Mouse (Mus musculus): ENCODE measurements around the gene Bco1.

The Bco1 gene

DNA sequence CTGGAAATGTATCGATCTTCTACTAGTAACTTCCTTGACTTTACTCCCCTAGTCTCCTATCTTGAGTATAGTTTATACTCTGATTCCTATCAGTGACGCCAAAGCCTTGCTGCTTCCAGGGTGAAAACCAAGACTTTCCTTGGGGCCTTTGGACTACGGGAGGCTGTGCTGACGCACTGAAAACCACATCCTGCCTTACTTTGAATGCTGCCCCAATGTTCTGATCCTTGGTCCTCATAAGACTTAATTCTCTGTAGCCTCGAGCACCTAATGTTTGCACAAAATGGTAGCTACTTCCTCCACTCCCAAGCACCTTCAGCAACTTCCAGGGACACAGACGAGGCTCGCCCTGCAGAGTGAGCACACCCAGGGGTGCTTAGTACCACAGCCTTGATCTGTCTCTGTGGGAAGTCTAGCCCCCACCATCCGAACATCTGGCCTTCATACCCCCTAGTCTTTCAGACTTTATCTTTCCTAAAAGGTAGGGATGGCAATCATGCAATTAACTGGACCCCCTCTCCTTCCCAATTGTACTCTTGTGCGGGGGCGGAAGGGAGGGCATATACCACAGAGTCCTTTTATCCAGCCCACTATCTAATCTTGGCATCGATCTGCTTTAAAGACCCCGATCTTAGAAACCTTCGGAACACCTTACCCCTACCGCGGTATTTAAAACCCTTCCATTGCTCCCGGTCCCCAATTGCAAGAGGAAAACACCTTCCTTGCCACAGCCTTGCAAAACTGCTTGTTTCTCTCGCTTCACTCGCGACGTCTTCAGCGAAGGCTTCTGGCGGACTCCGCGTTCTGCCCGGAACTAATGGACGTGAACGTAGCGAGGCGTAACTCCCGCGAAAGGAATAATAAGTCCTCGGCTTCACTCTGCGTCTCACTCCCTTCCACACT is 61.5 kb downstream of the Bco1 start:
- DNase-seq = no peak

DNA sequence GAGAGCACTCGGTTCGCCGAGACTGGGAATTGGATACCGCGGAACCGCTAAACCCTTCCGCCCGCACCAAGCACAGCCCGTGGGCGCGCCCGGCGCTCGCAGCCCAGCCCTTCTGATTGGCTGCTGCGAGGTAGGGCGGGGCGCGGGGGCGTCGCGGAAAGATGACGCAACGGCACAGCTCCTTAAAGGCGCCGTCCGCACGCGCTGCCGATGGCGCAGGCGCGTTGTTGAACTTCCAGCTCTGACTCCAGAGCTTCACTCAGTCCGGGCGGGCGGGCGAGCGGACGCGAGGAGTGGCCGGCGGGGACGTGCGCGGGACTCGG is 62.1 kb downstream of the Bco1 start:
- DNase-seq = peak; percentile 97

DNA sequence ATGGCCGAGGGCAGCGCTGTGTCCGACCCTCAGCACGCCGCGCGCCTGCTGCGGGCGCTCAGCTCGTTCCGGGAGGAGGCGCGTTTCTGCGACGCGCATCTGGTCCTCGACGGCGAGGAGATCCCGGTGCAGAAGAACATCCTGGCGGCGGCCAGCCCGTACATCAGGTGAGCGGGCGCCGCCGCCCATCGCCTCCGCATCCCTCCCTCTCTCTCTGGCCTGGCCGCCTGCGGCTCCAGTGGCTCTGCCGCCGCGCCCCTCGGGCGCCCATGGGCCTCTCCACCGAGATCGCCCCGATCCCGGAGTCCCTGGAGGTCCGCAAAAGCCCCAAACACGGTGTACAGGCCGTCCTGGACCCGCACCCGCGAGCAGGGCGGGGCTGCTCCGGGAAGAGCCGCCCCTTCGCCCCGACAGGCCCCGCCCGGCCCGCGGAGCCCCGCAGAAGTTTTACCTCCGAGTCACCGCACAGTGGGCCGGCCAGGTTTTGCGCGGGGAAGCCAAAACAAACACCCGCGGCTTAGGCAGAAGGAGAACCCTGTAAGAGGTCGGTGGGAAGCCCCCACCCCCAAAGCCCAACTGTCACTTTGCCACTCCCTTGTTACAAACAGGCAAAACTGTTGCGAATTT is 62.6 kb downstream of the Bco1 start, which contains the start of gene Gan:
Gene Gan, plus strand, starts transcription at position 1 of the 627 bp plus-strand sequence.
- DNase-seq = peak; percentile 16

DNA sequence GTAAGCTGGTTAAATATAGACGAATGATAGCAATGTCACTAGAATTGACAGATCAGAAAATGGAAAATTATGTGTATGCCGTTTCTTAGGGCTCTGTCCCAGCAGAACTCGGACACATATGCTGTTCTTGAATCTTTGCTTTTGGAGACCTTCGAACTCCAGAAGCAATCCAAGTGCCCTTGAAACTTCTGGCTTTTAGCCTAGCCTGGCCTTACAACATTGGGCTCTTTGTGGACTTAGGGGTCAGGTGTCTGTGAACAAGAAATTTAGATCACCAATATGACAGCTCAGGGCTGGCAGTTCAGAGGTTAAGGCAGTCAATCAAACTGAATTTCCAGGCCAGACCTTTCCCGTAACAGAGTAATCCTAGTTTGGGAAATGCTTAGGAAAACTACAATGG is 63.4 kb downstream of the Bco1 start:
- no peak for DNase-seq

DNA sequence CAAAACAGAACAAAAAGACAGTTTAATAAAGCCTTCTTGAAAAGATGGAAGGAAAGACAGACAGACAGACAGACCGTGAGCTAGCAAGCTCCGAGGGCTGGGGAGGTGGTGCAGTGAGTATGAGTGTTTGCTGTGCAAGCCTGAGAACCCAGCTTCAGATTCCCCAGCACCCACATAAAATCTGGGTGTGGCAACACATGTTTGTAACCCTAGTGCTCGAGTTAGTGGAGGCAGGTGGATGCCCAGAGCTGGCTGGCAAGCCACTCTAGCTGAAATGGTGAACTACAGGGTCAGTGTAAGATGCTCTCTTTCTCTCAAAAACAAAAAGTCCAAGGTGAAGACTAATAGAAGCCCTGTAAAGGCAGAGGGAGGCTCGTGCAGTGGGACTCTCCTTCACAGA is 69.3 kb downstream of the Bco1 start:
- no peak for DNase-seq

DNA sequence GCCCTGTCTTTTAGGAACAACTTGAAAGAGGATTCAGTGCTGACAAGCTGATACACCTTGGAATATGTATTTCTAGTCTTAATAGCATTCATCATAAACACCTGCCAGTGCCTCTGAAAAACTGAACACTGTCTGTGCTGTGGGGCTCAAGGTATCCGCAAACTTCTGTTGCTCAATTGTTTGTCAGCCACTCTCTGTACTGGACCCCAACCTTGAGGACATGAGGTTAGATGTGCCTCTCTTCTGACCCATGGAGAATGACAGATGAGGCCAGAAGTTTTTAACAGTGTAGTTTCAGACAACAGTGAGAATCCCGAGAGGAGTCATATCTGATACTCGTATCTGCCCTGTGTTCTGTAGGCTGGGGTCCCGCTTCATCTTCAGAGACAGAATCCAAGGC is 69.9 kb downstream of the Bco1 start:
- no peak for DNase-seq

DNA sequence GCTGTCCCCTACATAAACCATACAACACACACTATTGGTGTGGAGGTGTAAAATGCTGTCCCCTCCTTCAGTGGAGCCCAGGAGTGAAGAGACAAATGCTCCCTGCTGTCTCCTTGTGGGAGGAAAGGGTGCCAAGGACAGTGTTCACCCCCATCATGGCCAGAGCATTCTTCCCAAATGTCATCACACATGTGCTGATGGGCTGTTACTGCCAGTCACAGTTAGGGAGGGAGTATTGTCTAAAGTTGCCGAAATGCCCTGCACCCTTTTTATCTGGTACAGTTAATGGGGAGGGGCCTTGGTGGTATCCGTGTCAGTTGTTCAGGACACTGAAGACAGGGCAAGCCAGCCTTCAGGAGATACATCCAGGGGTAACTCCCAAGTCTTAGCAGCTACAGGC is 70.9 kb downstream of the Bco1 start:
- no peak for DNase-seq

DNA sequence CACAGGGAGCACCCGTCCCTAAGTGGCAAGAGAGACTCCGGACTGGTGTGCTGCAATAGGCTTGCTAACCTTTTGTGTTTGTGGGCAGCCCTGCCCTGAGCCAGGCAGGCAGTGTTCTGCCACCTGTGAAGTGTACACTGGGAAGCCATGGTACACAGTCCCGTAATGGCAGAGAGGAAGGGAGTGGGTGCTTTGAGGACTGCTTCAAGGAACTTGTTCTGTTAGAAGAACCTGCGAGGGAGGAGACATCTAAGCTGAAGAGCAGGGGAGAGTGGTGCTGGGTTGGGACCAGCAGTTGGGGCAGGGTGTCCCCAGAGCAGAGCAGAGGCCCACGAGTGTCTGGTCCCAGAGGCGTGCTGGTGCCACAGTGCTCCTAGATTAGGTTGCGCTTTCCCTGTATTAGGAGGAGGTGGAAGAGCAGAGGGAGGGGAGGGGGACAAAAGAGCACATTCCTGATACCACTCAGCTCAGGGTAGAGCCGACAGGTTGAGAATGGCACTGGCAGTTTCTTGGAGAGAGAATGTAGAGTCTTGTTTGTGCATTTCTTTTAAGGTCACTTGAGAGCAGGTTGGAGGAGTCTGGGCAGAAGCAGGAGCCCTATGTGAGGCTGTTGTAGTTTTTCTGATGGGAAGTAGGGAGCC is 71.7 kb downstream of the Bco1 start:
- DNase-seq = no peak

DNA sequence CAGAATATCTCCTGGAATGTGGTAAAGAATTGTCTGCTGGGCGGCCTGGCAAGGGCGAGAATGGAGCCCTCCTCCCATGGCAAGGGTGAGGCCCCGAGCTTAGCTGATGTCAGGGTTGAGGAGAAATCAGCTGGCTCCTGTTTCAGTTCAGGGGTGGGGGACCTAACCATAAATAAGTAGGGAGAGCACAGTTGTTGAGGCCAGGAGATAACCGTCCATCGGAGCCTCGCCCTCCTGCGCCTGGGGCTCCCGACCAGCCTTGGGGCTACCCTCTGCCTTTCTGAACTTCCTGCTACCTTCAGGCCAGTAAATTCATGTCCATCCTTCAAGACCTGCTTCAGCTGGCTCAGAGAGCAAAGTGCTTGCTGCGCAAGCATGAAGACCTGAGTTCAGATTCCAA is 72.7 kb downstream of the Bco1 start:
- DNase-seq = no peak

DNA sequence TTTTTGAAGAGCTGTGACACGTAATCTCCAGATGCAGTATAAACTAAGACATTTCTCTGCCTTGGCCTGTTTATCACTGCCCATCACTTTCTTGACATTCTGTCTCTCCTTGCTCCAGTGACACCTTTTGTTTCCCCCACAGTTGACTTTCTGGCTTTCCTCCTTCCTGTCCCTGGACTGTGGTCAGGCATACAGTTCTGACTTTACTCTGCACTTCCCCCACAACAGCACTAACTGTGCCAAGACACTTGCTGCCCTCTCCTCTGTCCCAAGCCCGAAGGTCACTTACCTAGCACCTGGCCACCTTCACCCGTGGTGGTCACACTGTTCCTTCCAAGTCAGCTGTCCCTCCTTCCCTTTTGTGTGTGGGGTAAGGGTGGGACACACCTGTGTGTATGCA is 76.2 kb downstream of the Bco1 start:
- DNase-seq = no peak

DNA sequence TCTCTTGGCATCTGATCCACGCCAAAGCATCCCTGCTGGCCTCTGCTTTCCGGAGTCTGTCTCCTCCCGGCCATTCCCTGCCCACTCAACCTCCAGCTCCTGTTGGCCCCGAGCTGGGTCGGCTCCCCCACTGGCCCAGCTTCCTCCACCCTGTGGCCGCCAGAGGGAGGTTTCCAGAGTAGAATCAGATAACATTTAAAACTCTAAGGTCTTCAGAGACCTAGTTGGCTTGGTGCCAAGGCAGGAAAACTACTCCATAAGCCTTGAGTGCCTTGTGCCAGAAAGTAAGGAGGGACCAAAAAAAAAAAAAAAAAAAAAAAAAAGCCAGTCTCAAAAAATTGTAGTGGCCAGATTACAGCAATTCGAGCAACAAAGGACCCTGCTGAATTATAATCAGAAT is 77.2 kb downstream of the Bco1 start:
- no peak for DNase-seq

DNA sequence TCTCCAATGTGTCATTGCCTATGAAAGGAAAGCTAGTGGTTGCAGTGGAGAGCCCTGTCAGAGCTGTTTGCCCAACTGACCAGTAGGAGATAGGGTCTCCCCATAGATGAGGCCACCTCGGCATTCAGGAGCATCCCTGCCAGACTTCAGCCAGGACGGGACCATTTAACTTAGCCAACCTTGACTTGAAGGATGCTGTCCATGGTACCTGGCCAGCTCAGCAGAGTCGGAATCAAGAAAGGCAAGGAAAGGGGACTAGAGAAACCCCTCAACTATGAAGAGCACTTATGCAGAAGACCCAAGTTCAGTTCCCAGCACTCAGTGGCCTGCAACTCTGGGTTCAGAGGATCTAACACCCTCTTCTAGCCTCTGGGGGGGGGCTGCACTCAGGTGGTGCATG is 78.0 kb downstream of the Bco1 start:
- DNase-seq = no peak

DNA sequence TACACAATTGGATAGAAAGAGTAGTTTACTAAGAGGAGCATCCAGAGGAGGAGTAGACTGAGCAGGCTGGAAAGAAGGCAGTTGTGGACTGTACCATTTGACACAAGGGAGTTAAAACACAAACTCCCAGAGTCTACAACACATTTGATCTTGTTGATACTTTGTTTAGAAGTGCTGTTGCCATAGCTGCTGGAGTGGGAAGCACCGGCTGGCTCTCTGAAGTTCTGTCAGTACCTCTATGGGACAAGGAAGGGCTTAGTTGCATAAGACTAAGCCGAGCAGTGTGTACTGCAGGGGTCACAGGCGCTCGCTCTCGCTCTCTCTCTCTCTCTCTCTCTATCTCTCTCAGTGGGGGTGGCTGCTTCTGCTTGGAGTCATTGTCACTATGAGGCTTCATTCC is 78.9 kb downstream of the Bco1 start:
- peak; percentile 44 for DNase-seq

DNA sequence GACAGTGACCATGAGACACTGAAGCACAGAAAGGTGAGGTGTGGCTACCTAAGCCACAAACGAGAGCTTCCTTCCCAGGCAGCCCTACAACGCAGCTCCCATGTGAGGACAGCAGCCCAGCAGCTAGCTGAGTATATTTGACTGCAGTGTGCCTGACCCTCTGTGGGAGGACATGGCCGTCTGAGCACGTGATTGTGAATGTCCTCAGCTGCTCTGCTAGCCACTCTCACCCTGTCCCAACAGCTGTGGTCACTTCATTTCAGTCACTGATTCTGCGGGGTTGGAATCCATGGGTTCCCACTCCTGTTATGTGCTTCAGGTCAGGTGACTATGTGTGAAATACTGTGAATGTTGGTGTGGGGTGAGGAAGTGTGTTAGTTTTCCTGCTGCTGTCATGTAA is 80.7 kb downstream of the Bco1 start:
- no peak for DNase-seq

DNA sequence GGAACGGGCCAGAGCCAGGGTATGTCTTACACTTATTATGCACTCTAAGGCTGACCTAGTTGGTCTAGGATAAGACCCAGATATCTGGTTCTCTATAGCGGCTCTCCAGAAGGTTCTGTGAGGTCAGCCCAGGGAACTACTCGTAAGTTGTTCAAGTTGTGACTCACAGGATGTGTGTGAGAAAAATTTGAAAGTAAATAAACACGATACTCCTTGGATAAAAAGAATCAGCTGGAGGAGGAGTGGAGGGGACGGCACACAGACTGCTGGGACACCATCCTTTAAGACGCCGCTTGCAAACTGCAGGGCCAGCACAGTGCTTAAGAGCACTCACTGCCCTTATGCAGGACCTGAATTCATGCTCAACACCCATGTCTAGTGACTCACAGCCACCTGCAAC is 81.6 kb downstream of the Bco1 start:
- DNase-seq = no peak

DNA sequence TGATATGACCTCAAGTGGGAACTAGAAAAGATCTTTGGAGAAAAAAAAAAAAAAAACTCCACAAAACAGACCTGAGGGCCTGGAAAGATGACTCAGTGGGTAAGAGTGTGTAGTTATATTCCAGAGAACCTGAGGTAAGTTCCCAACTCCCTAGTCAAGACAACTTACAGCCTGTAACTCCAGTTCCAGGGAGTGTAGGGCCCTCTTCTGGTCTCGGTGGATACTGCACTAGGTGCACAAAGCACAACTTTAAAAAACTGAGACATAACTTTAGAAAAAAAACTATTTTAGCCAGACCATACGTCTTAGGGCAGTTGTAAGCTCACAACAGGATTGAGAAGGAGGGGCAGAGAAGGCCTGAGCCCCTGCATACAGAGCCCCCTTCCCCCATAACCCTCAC is 82.4 kb downstream of the Bco1 start:
- DNase-seq = no peak

DNA sequence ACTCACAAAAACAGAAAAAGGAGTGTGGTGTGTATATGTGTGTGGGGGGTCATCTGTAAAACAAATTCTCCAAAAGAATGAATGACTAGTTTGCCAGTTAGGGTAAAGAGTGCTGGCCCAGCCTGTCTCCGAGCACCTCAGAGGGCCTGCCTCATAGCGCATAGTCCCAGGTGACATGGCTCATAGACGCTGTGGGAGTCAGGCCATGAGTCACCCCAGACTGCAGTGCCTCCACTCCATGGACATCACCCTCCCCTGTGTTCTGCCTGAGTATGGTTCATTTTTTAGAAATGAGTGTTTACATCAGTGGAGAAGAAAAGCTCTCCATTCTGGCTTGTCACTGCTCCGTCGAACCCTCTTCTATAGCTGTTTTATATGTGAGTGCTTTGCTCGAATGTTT is 83.0 kb downstream of the Bco1 start:
- DNase-seq = no peak

DNA sequence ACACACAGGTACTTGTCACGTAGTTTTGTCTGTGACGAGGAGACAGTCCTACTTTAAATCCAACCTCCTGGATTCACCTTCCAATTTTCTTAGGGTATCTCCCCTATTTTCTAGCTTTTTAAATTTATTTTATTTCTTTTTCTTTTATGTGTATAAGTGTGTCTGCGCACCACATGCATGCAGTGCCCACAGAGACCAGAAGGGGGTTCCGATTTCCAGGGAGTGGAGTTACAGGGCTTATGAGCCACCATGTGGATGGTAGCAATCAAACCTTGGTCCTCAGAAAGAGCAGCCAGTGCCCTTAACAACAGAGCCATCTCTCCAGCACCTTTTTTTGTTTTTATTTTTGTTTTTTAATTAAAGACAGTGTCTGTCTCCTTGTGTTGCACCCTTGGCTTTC is 87.1 kb downstream of the Bco1 start:
- DNase-seq = no peak

Measured in layer of hippocampus, adult 9-11 months (tissue).